Mouse (Mus musculus): ENCODE measurements around the gene Alcam.

DNA sequence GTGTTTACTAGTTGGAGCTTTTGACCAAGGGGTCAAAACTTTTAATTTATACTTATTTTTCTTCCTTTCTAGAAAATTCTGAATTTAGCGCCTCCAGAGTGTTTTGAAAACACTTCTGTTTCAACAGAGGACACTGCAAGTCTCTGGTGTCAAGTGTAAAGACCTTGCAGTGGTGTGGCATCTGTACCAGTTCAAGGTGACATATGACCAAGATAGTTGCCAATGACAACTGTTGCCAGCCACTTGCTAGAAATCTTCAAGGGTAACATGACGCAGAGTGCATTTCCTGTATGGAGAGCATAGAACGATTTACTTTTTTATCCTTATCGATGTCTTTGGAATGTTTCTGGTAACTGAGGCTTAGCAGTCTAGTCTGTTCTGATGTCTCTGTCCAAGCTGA, 119.8 kb downstream of the Alcam start:
- TF ChIP-seq CTCF (IDR thresholded peaks at IDR 0.05; ENCODE audit: control insufficient read depth, insufficient read depth, insufficient replicate concordance, low read depth, low read length), result no peak
- TF ChIP-seq POLR2A (IDR thresholded peaks at IDR 0.05; ENCODE audit: control insufficient read depth, low read depth, low read length), result no peak

Data from testis, adult 2 months (tissue).